Mouse (Mus musculus) ES-E14 (cell line): ENCODE results near the gene Cga. TPM values are rescaled to one million over a fixed set of nuclear protein-coding genes. Genes with fewer than 3 reads are reported as not detected.
"Not testable (repeated sequence)": the region's sequence is repeated elsewhere in the genome, so short reads cannot be mapped to it uniquely, and the experiment has no call there.

Experiments
- DNase-seq: peaks from one replicate; pipeline ENCODE4 v3.0.0-alpha.2; 2013; ENCODE audit warnings: low read depth, low spot score
- H3K27ac ChIP-seq: 2 replicates; pipeline ENCODE4 v1.5.1; 2012; ENCODE audit warnings: low read depth, mild to moderate bottlenecking, low read length, moderate library complexity, mixed read lengths; ENCODE audit not compliant: poor library complexity, insufficient read depth, severe bottlenecking
- H3K36me3 ChIP-seq: 2 replicates; pipeline ENCODE4 v1.6.1; 2012; ENCODE audit warnings: mild to moderate bottlenecking, low read length, moderate library complexity, mixed read lengths; ENCODE audit not compliant: control insufficient read depth, poor library complexity, insufficient read depth, severe bottlenecking
- H3K4me1 ChIP-seq, 2 experiments: fragments of 150-350 bp in 1 of 2; sonication (generic) in 1 of 2; 2 replicates each; pipeline ENCODE4 v1.6.1; 2012; ENCODE audit warnings: low read length in 2 of 2, mild to moderate bottlenecking in 1 of 2, mixed read lengths in 1 of 2; ENCODE audit not compliant: control insufficient read depth in 2 of 2, insufficient read depth in 2 of 2, poor library complexity in 1 of 2
- H3K4me3 ChIP-seq, 2 experiments: fragments of 150-350 bp in 1 of 2; sonication (generic) in 1 of 2; 2 replicates each; pipeline ENCODE4 v1.5.1; 2012; ENCODE audit warnings: low read length in 2 of 2, low read depth in 1 of 2, mild to moderate bottlenecking in 1 of 2, mixed read lengths in 1 of 2; ENCODE audit not compliant: insufficient read depth in 1 of 2, poor library complexity in 1 of 2, severe bottlenecking in 1 of 2
- H3K9ac ChIP-seq: 2 replicates; pipeline ENCODE4 v1.6.1; 2012; ENCODE audit warnings: low read depth, mild to moderate bottlenecking, low read length, mixed read lengths; ENCODE audit not compliant: poor library complexity, insufficient read depth, severe bottlenecking
- H3K9me3 ChIP-seq: fragments of 150-350 bp; sonication (generic); 2 replicates; pipeline ENCODE4 v1.6.1; 2012; ENCODE audit warnings: low read depth, mild to moderate bottlenecking, low read length; ENCODE audit not compliant: control insufficient read depth, insufficient read depth
- CHD2 ChIP-seq: IDR thresholded peaks from 2 replicates; pipeline ENCODE4 v1.6.1; 2014; ENCODE audit warnings: mild to moderate bottlenecking, low read depth, low read length, inconsistent platforms
- HCFC1 ChIP-seq: IDR thresholded peaks from 2 replicates; pipeline ENCODE4 v1.6.1; 2012; ENCODE audit warnings: low read length, inconsistent platforms, borderline replicate concordance; ENCODE audit not compliant: insufficient read depth
- MAFK ChIP-seq: IDR thresholded peaks from 2 replicates; pipeline ENCODE4 v1.6.1; 2014; ENCODE audit warnings: mild to moderate bottlenecking, low read depth, low read length, inconsistent platforms; ENCODE audit not compliant: insufficient read depth
- ZC3H11A ChIP-seq: IDR thresholded peaks from 2 replicates; pipeline ENCODE4 v1.6.1; 2012; ENCODE audit warnings: low read depth, mild to moderate bottlenecking, inconsistent platforms, low read length, borderline replicate concordance
- ZNF384 ChIP-seq: IDR thresholded peaks from 2 replicates; pipeline ENCODE4 v1.6.1; 2012; ENCODE audit warnings: low read depth, low read length, inconsistent platforms
- in situ Hi-C, 2 experiments: fragments of 600-800 bp; cut with MboI; formaldehyde crosslinking; loops; one replicate each; pipeline ENCODE4 v1.15.1; 2025; ENCODE audit warnings: low sequenced_read_pairs in 2 of 2, inconsistent platforms in 1 of 2; ENCODE audit not compliant: unreplicated experiment in 2 of 2
- total RNA-seq: library from RNA; depleted of rRNA; stranded (reverse); fragments of 300-350 nt; gene quantifications from 2 replicates; pipeline ENCODE4 v1.2.3, GENCODE M21; 2012

Gene Cga
- total RNA-seq, 1 experiment: 0.89 TPM

GRCm38 (mm10) chr4:34899322-34899721, 5.7 kb downstream of the Cga start:
- H3K27ac ChIP-seq: no peak overlapping the region
- H3K4me3 ChIP-seq: no peak overlapping the region
- H3K9ac ChIP-seq: no peak overlapping the region
- H3K9me3 ChIP-seq: no peaks in the 10 kb centered on the region
- H3K4me1 ChIP-seq: peaks cover 2 to 10% of the 10 kb centered on the region in 2 experiments; a peak in 3 of 4 replicates
- in situ Hi-C loops: no loop called here
- no peaks in the 10 kb centered on the region for H3K36me3 ChIP-seq
- no peak for DNase-seq
- TF ChIP-seq ZC3H11A (no peak), CHD2 (no peak), MAFK (no peak), HCFC1 (no peak), ZNF384 (no peak)

- DNase-seq: no peak
- Histone ChIP-seq H3K4me3 (no peak overlapping the region), H3K4me1 (peaks cover 2 to 10% of the 10 kb centered on the region in 2 experiments; a peak in 3 of 4 replicates), H3K9me3 (no peaks in the 10 kb centered on the region), H3K36me3 (no peaks in the 10 kb centered on the region), H3K27ac (no peak overlapping the region), H3K9ac (no peak overlapping the region)
- in situ Hi-C loops: no loop called here
- TF ChIP-seq ZNF384 (no peak), CHD2 (no peak), ZC3H11A (no peak), MAFK (no peak), HCFC1 (no peak)
These were observed 6.6 kb downstream of the Cga start for GRCm38 (mm10) chr4:34900155-34900554.

- in situ Hi-C loops: no loop called here
- Histone ChIP-seq H3K36me3 (no peaks in the 10 kb centered on the region), H3K27ac (no peak overlapping the region), H3K9ac (no peak overlapping the region), H3K9me3 (no peaks in the 10 kb centered on the region), H3K4me1 (peaks cover 2 to 12% of the 10 kb centered on the region in 2 experiments; a peak in 3 of 4 replicates), H3K4me3 (no peak overlapping the region)
- no peak for DNase-seq
- TF ChIP-seq ZNF384 (no peak), ZC3H11A (no peak), MAFK (no peak), CHD2 (no peak), HCFC1 (no peak)
These were observed 7.6 kb downstream of the Cga start for GRCm38 (mm10) chr4:34901166-34901565.

- H3K36me3 ChIP-seq, DNase-seq, H3K9ac ChIP-seq, H3K9me3 ChIP-seq, H3K27ac ChIP-seq, in situ Hi-C loops, H3K4me3 ChIP-seq: not testable (repeated sequence)
- H3K4me1 ChIP-seq: peaks cover 2 to 13% of the 10 kb centered on the region in 2 experiments; a peak in 3 of 4 replicates
These were observed 8.0 kb downstream of the Cga start for GRCm38 (mm10) chr4:34901582-34901981.

GRCm38 (mm10) chr4:34905396-34905795, 11.8 kb downstream of the Cga start:
- TF ChIP-seq ZC3H11A (peak; percentile 69), ZNF384 (peak; percentile 59; the same call in 1 of the 2 replicates), CHD2 (no peak)
- no peaks in the 10 kb centered on the region for H3K9me3 ChIP-seq
- H3K4me3 ChIP-seq: no peak overlapping the region
- in situ Hi-C loops: no loop called here
- peaks cover 2 to 14% of the 10 kb centered on the region in 2 experiments; a peak in 3 of 4 replicates for H3K4me1 ChIP-seq
- no peaks in the 10 kb centered on the region for H3K36me3 ChIP-seq
- H3K9ac ChIP-seq: no peak overlapping the region
- H3K27ac ChIP-seq: no peak overlapping the region
- no peak for DNase-seq
